Mouse (Mus musculus) embryonic facial prominence, embryonic 11.5 days (tissue): Measurements from ENCODE around the gene Pde1b. TPM values are rescaled to one million over a fixed set of nuclear protein-coding genes. Genes with fewer than 3 reads are reported as not detected.
A peak's percentile ranks its signal among the peaks of the same experiment; 100 is the strongest.

Experiments used
- ATAC-seq: fragments of 200-750 bp; cut with Nextera tagmentation; replicated peaks from 2 replicates; pipeline ENCODE4 v1.8.0; 2017; ENCODE audit warnings: low read depth; ENCODE audit not compliant: insufficient number of reproducible peaks, low FRiP score, low TSS enrichment
- DNase-seq: peaks from one replicate; pipeline ENCODE4 v3.0.0-alpha.2; 2015; ENCODE audit warnings: low spot score
- H3K27ac ChIP-seq: fragments of 300-500 bp; sonication (generic); replicated peaks from 2 replicates; pipeline ENCODE4 v1.5.1; 2014; ENCODE audit warnings: mild to moderate bottlenecking, low read depth, low read length, control low read depth
- H3K27me3 ChIP-seq: fragments of 300-500 bp; sonication (generic); 2 replicates; pipeline ENCODE4 v1.6.1; 2014; ENCODE audit warnings: mild to moderate bottlenecking, low read length, moderate library complexity, mixed read lengths; ENCODE audit not compliant: control insufficient read depth, insufficient read depth
- H3K36me3 ChIP-seq: fragments of 300-500 bp; sonication (generic); replicated peaks from 2 replicates; pipeline ENCODE4 v1.6.1; 2014; ENCODE audit warnings: low read depth, mild to moderate bottlenecking, low read length, moderate library complexity, mixed read lengths; ENCODE audit not compliant: control insufficient read depth, insufficient read depth
- H3K4me1 ChIP-seq: fragments of 300-500 bp; sonication (generic); 2 replicates; pipeline ENCODE4 v1.6.1; 2014; ENCODE audit warnings: low read length, mixed read lengths; ENCODE audit not compliant: control insufficient read depth, insufficient read depth
- H3K4me2 ChIP-seq: fragments of 300-500 bp; sonication (generic); 2 replicates; pipeline ENCODE4 v1.6.1; 2014; ENCODE audit warnings: low read depth, mild to moderate bottlenecking, control low read depth, low read length, moderate library complexity
- H3K4me3 ChIP-seq: fragments of 300-500 bp; sonication (generic); 2 replicates; pipeline ENCODE4 v1.5.1; 2014; ENCODE audit warnings: low read depth, low read length, control low read depth
- H3K9ac ChIP-seq: fragments of 300-500 bp; sonication (generic); replicated peaks from 2 replicates; pipeline ENCODE4 v1.6.1; 2014; ENCODE audit warnings: mild to moderate bottlenecking, control low read depth, low read length
- H3K9me3 ChIP-seq: fragments of 300-500 bp; sonication (generic); replicated peaks from 2 replicates; pipeline ENCODE4 v1.6.1; 2016; ENCODE audit warnings: mild to moderate bottlenecking, low read length, inconsistent platforms, mixed read lengths; ENCODE audit not compliant: control insufficient read depth
- WGBS: fragments of 180-500 bp; shearing (Covaris S2); extraction: QIAGEN DNeasy Blood & Tissue Kit; methylation state at CpG from one replicate; pipeline ENCODE4 v1.1.7; 2014; 5-methylcytosine and 5-hydroxymethylcytosine counted together
- polyA plus RNA-seq: library from polyadenylated mRNA; unstranded; fragments of >200 nt; fragmentation: Nextera tagmentation; extraction: Ambion mirVana; gene quantifications from 2 replicates; pipeline ENCODE4 v1.2.1, GENCODE M21; 2014

Gene Pde1b
- polyA plus RNA-seq, 1 experiment from 2014 or later: 8.4 TPM

- Histone ChIP-seq H3K4me1 (no peaks in the 10 kb centered on the region), H3K4me3 (no peak overlapping the region), H3K27me3 (no peaks in the 10 kb centered on the region; the same call in 1 of the 2 replicates), H3K9me3 (no peaks in the 10 kb centered on the region), H3K36me3 (no peaks in the 10 kb centered on the region), H3K9ac (no peak overlapping the region), H3K4me2 (peak overlapping the region; percentile 54; the same call in 1 of the 2 replicates), H3K27ac (no peak overlapping the region)
- ATAC-seq: peak; percentile 11; the same call in 1 of the 2 replicates
- DNase-seq: no peak
- 7% methylated on average over 7 of the region's 7 CpGs for WGBS
Observed at GRCm38 (mm10) chr15:103513621-103514031, 10.8 kb downstream of the Pde1b start.

DNA sequence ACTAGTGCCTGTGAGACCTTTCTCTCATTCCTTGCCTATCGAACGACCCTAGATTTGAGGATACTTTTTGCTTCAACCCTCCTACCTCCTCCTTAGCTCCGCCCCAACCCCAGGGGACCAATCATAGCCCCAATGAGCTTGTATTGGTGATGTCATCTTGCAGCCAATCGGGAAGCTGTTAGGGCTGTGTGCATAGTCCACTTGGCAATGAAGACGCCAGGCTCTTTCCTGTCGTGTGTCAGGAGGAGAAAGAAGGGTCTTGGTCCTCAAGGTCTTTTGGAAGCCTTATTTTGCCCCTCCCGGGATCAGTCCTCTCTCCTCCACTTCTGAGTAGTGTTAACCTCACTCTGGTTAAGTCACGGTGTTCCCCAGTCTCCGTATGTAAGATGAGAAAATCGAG, 11.3 kb downstream of the Pde1b start:
- Histone ChIP-seq H3K9ac (peak overlapping the region; percentile 30; the same call in 1 of the 2 replicates), H3K4me1 (no peaks in the 10 kb centered on the region), H3K27ac (no peak overlapping the region), H3K36me3 (no peaks in the 10 kb centered on the region), H3K4me2 (peak overlapping the region; percentile 54), H3K4me3 (peak overlapping the region; percentile 24), H3K9me3 (no peaks in the 10 kb centered on the region), H3K27me3 (no peaks in the 10 kb centered on the region; the same call in 1 of the 2 replicates)
- DNase-seq: peak; percentile 90
- WGBS: 7% methylated on average over 10 of the region's 10 CpGs
- peak; percentile 93 for ATAC-seq

- WGBS: 33% methylated on average over 3 of the region's 3 CpGs
- H3K9ac ChIP-seq: no peak overlapping the region
- no peak for DNase-seq
Observed at GRCm38 (mm10) chr15:103514914-103515313, 12.1 kb downstream of the Pde1b start.

GRCm38 (mm10) chr15:103518600-103519385, 16.0 kb downstream of the Pde1b start:
- Histone ChIP-seq H3K9me3 (no peaks in the 10 kb centered on the region), H3K4me1 (no peaks in the 10 kb centered on the region), H3K27me3 (no peaks in the 10 kb centered on the region), H3K36me3 (no peaks in the 10 kb centered on the region; the same call in 1 of the 2 replicates), H3K4me2 (no peak overlapping the region), H3K9ac (no peak overlapping the region), H3K27ac (0 out of 2 replicates have a peak overlapping the region, but pooled peaks have one; percentile 28), H3K4me3 (no peak overlapping the region)
- 5% methylated on average over 5 of the region's 5 CpGs for WGBS
- DNase-seq (peak; percentile 41), ATAC-seq (peak; percentile 67; the same call in 1 of the 2 replicates)

More at GRCm38 (mm10) chr15:103514914-103515313, 12.1 kb downstream of the Pde1b start:
- Histone ChIP-seq H3K4me2 (no peak overlapping the region), H3K27me3 (no peaks in the 10 kb centered on the region; the same call in 1 of the 2 replicates), H3K4me3 (no peak overlapping the region), H3K36me3 (no peaks in the 10 kb centered on the region), H3K4me1 (no peaks in the 10 kb centered on the region), H3K9me3 (no peaks in the 10 kb centered on the region), H3K27ac (no peak overlapping the region)
- no peak for ATAC-seq

- DNase-seq (peak; percentile 24), ATAC-seq (0 out of 2 replicates have a peak, but pooled peaks have one; percentile 5)
- WGBS: 22% methylated on average over 4 of the region's 4 CpGs
Observed at GRCm38 (mm10) chr15:103519386-103520378, 16.8 kb downstream of the Pde1b start.

GRCm38 (mm10) chr15:103522458-103523099, 19.7 kb downstream of the Pde1b start:
- ATAC-seq: no peak
- WGBS: 72% methylated on average over 3 of the region's 3 CpGs
- H3K9ac ChIP-seq: no peak overlapping the region
- DNase-seq: no peak
- no peaks in the 10 kb centered on the region for H3K27me3 ChIP-seq
- H3K4me2 ChIP-seq: no peak overlapping the region
- H3K36me3 ChIP-seq: no peaks in the 10 kb centered on the region; the same call in 1 of the 2 replicates
- no peaks in the 10 kb centered on the region for H3K9me3 ChIP-seq
- no peak overlapping the region for H3K27ac ChIP-seq
- no peaks in the 10 kb centered on the region for H3K4me1 ChIP-seq
- no peak overlapping the region for H3K4me3 ChIP-seq

More at GRCm38 (mm10) chr15:103519386-103520378, 16.8 kb downstream of the Pde1b start:
- Histone ChIP-seq H3K4me2 (no peak overlapping the region), H3K9me3 (no peaks in the 10 kb centered on the region), H3K4me1 (no peaks in the 10 kb centered on the region), H3K4me3 (no peak overlapping the region), H3K27ac (no peak overlapping the region; the same call in 1 of the 2 replicates), H3K9ac (no peak overlapping the region), H3K27me3 (no peaks in the 10 kb centered on the region), H3K36me3 (no peaks in the 10 kb centered on the region; the same call in 1 of the 2 replicates)

GRCm38 (mm10) chr15:103523156-103523555, 20.3 kb downstream of the Pde1b start:
- Histone ChIP-seq H3K9ac (no peak overlapping the region), H3K36me3 (no peaks in the 10 kb centered on the region; the same call in 1 of the 2 replicates), H3K27ac (no peak overlapping the region)

More at GRCm38 (mm10) chr15:103523156-103523555, 20.3 kb downstream of the Pde1b start:
- Histone ChIP-seq H3K4me2 (no peak overlapping the region), H3K4me1 (no peaks in the 10 kb centered on the region), H3K27me3 (no peaks in the 10 kb centered on the region), H3K9me3 (no peaks in the 10 kb centered on the region), H3K4me3 (no peak overlapping the region)
- DNase-seq: no peak
- WGBS: 48% methylated on average over 3 of the region's 3 CpGs
- no peak for ATAC-seq
